19 mouse cellular contexts compared by ENCODE assay signal in the genomic region with DNA sequence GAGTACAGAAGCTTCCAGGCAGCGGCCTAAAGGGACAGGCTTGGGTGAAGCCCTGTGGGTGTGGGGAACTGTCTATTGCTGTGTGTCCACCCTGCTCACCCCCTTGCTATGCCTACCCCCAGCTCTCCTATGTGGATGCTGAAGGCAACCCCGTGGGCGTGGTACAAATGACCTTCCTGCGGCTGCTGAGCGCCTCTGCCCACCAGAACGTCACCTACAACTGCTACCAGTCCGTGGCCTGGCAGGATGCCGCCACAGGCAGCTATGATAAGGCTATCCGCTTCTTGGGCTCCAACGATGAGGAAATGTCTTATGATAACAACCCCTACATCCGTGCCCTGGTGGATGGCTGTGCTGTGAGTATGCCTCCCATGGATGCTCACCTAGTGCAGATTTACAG. TPM values are rescaled to one million over a fixed set of nuclear protein-coding genes. Genes with fewer than 3 reads are reported as not detected.
A peak's percentile ranks its signal among the peaks of the same experiment; 100 is the strongest.
DNase-seq lines count a peak whose midpoint lies in the region; ATAC-seq and TF ChIP-seq lines count a peak whose summit lies in the region.
"Had no signal": no experiment of that assay in that cellular context is flagged by ENCODE, and none has a peak within 500 bp of the region (broad histone marks: within the 10 kb centered on the region; RNA-seq: fewer than 3 reads in every experiment).

No protein-coding gene starts in this region.

- intact Hi-C loops in heart, postnatal 10 days (cut with DNase I), result no loop called here

- peaks cover 35% of the 10 kb centered on the region for H3K79me2 ChIP-seq in MEL (ENCODE audit: control insufficient read depth, insufficient read depth, low read length, poor library complexity)

- H3K9me3 ChIP-seq in heart, embryonic 10.5 days, result no peaks in the 10 kb centered on the region
- H3K9me3 ChIP-seq in MEL (replicated peaks; ENCODE audit: insufficient read depth, low read length), result no peaks in the 10 kb centered on the region
- H3K9me3 ChIP-seq in midbrain, embryonic 11.5 days (ENCODE audit: control insufficient read depth, low read length), result no peaks in the 10 kb centered on the region
- H3K9me3 ChIP-seq: embryonic facial prominence, embryonic 15.5 days; midbrain, embryonic 13.5 days had no signal

- ATAC-seq in erythroid progenitor cell, adult 5-6 weeks (replicated peaks; ENCODE audit: low FRiP score, poor library complexity, severe bottlenecking), result peak; percentile 73
- ATAC-seq in megakaryocyte, adult 5-6 weeks (ENCODE audit: poor library complexity, severe bottlenecking), result peak; percentile 45; the same call in 1 of the 2 replicates
- ATAC-seq in midbrain, embryonic 11.5 days (ENCODE audit: low FRiP score), result no peak
- ATAC-seq: forebrain, embryonic 14.5 days; hindbrain, postnatal 0 days; midbrain, embryonic 13.5 days; Patski had no signal

- 0 out of 2 replicates have a peak overlapping the region, but pooled peaks have one; percentile 36 for H3K27ac ChIP-seq in heart, embryonic 10.5 days
- H3K27ac ChIP-seq in MEL (ENCODE audit: control insufficient read depth, low read depth, low read length), result peak overlapping the region; percentile 98
- H3K27ac ChIP-seq in midbrain, embryonic 11.5 days (ENCODE audit: low read depth, low read length), result no peak overlapping the region
- H3K27ac ChIP-seq: embryonic facial prominence, embryonic 15.5 days; hindbrain, postnatal 0 days; midbrain, embryonic 13.5 days had no signal

- no peak for DNase-seq in heart, embryonic 10.5 days (ENCODE audit: low spot score)
- DNase-seq in heart, postnatal 10 days, result no peak
- DNase-seq in MEL (ENCODE audit: low read depth, low spot score), result peak; percentile 90
- no peak for DNase-seq in adrenal gland, postnatal 14 days
- DNase-seq in layer of hippocampus, adult 8-10 months (ENCODE audit: low spot score in 2 of 2), result no peak
- no peak for DNase-seq in midbrain, embryonic 11.5 days (ENCODE audit: low spot score, missing footprints)
- DNase-seq: cerebellum, adult 8-10 months; kidney, adult 8-10 months had no signal

- H3K4me2 ChIP-seq in midbrain, embryonic 11.5 days, result no peak overlapping the region
- H3K4me2 ChIP-seq: embryonic facial prominence, embryonic 15.5 days; midbrain, embryonic 13.5 days had no signal

- peak overlapping the region; percentile 82 for H3K9ac ChIP-seq in MEL (ENCODE audit: control insufficient read depth, low read depth, low read length, poor library complexity, severe bottlenecking)
- no peak overlapping the region for H3K9ac ChIP-seq in midbrain, embryonic 11.5 days (ENCODE audit: low read length)
- H3K9ac ChIP-seq: embryonic facial prominence, embryonic 15.5 days; midbrain, embryonic 13.5 days had no signal

- TF ChIP-seq POLR2A in MEL (IDR thresholded peaks at IDR 0.05; ENCODE audit: control insufficient read depth in 1 of 2, insufficient read depth in 1 of 2, low read depth in 1 of 2, low read length in 2 of 2, poor library complexity in 1 of 2), result peak; percentile 41 to 72; a peak in 2 of 4 replicates

- no peaks in the 10 kb centered on the region for H3K27me3 ChIP-seq in heart, embryonic 10.5 days (ENCODE audit: insufficient read depth, poor library complexity, severe bottlenecking)
- H3K27me3 ChIP-seq in MEL (ENCODE audit: control insufficient read depth in 1 of 2, insufficient read depth in 2 of 2, low read length in 2 of 2), result no peaks in the 10 kb centered on the region
- H3K27me3 ChIP-seq in midbrain, embryonic 11.5 days (ENCODE audit: control insufficient read depth, insufficient read depth, low read length), result no peaks in the 10 kb centered on the region
- H3K27me3 ChIP-seq: embryonic facial prominence, embryonic 15.5 days; midbrain, embryonic 13.5 days; Patski had no signal

- WGBS in heart, embryonic 10.5 days, result 80% methylated on average over 11 of the region's 11 CpGs
- 95% methylated on average over 11 of the region's 11 CpGs for WGBS in midbrain, embryonic 11.5 days

- peak; percentile 84 to 97 for TF ChIP-seq EP300 in MEL (IDR thresholded peaks at IDR 0.05; ENCODE audit: low read depth in 1 of 2, low read length in 2 of 2)

- H3K4me1 ChIP-seq in heart, embryonic 10.5 days, result peaks cover 20% of the 10 kb centered on the region
- peaks cover 5 to 52% of the 10 kb centered on the region in 2 experiments for H3K4me1 ChIP-seq in MEL (ENCODE audit: control insufficient read depth in 1 of 2, insufficient read depth in 2 of 2, low read length in 2 of 2)
- H3K4me1 ChIP-seq in midbrain, embryonic 11.5 days (ENCODE audit: control insufficient read depth, insufficient read depth, low read length), result no peaks in the 10 kb centered on the region

- no peak for TF ChIP-seq RAD21 in MEL (IDR thresholded peaks at IDR 0.05; ENCODE audit: low read depth, low read length)

- H3K36me3 ChIP-seq in heart, embryonic 10.5 days, result peaks cover 75% of the 10 kb centered on the region
- peaks cover 3 to 55% of the 10 kb centered on the region in 2 experiments; a peak in 3 of 4 replicates for H3K36me3 ChIP-seq in MEL (ENCODE audit: control insufficient read depth in 1 of 2, insufficient read depth in 2 of 2, low read length in 2 of 2)
- no peaks in the 10 kb centered on the region for H3K36me3 ChIP-seq in midbrain, embryonic 11.5 days (ENCODE audit: control insufficient read depth, insufficient read depth, low read length)

- no peak overlapping the region for H3K4me3 ChIP-seq in heart, embryonic 10.5 days
- H3K4me3 ChIP-seq in MEL (ENCODE audit: control insufficient read depth in 1 of 2, insufficient read depth in 1 of 2, low read depth in 2 of 2, low read length in 2 of 2), result peak overlapping the region; percentile 50 to 67
- H3K4me3 ChIP-seq in midbrain, embryonic 11.5 days (ENCODE audit: low read depth, low read length), result no peak overlapping the region
- H3K4me3 ChIP-seq: embryonic facial prominence, embryonic 15.5 days; midbrain, embryonic 13.5 days had no signal

- no peak for TF ChIP-seq CTCF in MEL (IDR thresholded peaks at IDR 0.05 in 2 of 3, conservative IDR thresholded peaks at IDR 0.05 in 1 of 3; ENCODE audit: control insufficient read depth in 1 of 3, insufficient read depth in 1 of 3, low read depth in 2 of 3, low read length in 3 of 3, poor library complexity in 1 of 3, severe bottlenecking in 1 of 3)

TF ChIP-seq in MEL, 35 proteins besides CTCF, POLR2A, EP300 and RAD21 (continues in another document):
- TF ChIP-seq USF1 (IDR thresholded peaks at IDR 0.05; ENCODE audit: low read depth, low read length), result no peak
- no peak for TF ChIP-seq MAFK (IDR thresholded peaks at IDR 0.05; ENCODE audit: borderline replicate concordance, low read depth, low read length)
- TF ChIP-seq RCOR1 (IDR thresholded peaks at IDR 0.05; ENCODE audit: low read depth, low read length), result peak; percentile 50; the same call in 1 of the 2 replicates
- TF ChIP-seq ZKSCAN1 (IDR thresholded peaks at IDR 0.05; ENCODE audit: low read depth, low read length), result no peak
- TF ChIP-seq SIN3A (IDR thresholded peaks at IDR 0.05; ENCODE audit: low read length), result peak; percentile 92
- TF ChIP-seq NRF1 (IDR thresholded peaks at IDR 0.05; ENCODE audit: insufficient read depth, low read depth, low read length, poor library complexity, severe bottlenecking), result no peak
- TF ChIP-seq CHD1 (IDR thresholded peaks at IDR 0.05; ENCODE audit: low read depth, low read length), result peak; percentile 46; the same call in 1 of the 2 replicates
- peak; percentile 93 for TF ChIP-seq TBP (IDR thresholded peaks at IDR 0.05; ENCODE audit: low read depth, low read length)
- TF ChIP-seq TAL1 (IDR thresholded peaks at IDR 0.05; ENCODE audit: low read length), result peak; percentile 52
- peak; percentile 23; the same call in 1 of the 2 replicates for TF ChIP-seq BHLHE40 (IDR thresholded peaks at IDR 0.05; ENCODE audit: borderline replicate concordance, low read depth, low read length)
- peak; percentile 91 for TF ChIP-seq ETS1 (IDR thresholded peaks at IDR 0.05; ENCODE audit: low read depth, low read length)
- no peak for TF ChIP-seq CHD2 (IDR thresholded peaks at IDR 0.05; ENCODE audit: low read length)
- TF ChIP-seq ELF1 (IDR thresholded peaks at IDR 0.05; ENCODE audit: low read depth, low read length), result 0 out of 2 replicates have a peak, but pooled peaks have one; percentile 14
- TF ChIP-seq MYC (IDR thresholded peaks at IDR 0.05; ENCODE audit: low read depth, low read length), result peak; percentile 31; the same call in 1 of the 2 replicates
- no peak for TF ChIP-seq POLR2AphosphoS5 (IDR thresholded peaks at IDR 0.05; ENCODE audit: borderline replicate concordance, low read depth, low read length)
- TF ChIP-seq E2F4 (IDR thresholded peaks at IDR 0.05; ENCODE audit: borderline replicate concordance, low read depth, low read length), result no peak
- TF ChIP-seq JUND (IDR thresholded peaks at IDR 0.05; ENCODE audit: low read depth, low read length), result no peak
- no peak for TF ChIP-seq ZNF384 (IDR thresholded peaks at IDR 0.05; ENCODE audit: low read depth, low read length)
- no peak; the same call in none of the 2 replicates for TF ChIP-seq POLR2AphosphoS2 (IDR thresholded peaks at IDR 0.05; ENCODE audit: low read length)
- no peak for TF ChIP-seq ZC3H11A (IDR thresholded peaks at IDR 0.05; ENCODE audit: low read depth, low read length)
- TF ChIP-seq NELFE (IDR thresholded peaks at IDR 0.05; ENCODE audit: low read depth, low read length), result peak; percentile 54
- no peak; the same call in 1 of the 2 replicates for TF ChIP-seq HCFC1 (IDR thresholded peaks at IDR 0.05; ENCODE audit: low read depth, low read length)
- TF ChIP-seq MEF2A (IDR thresholded peaks at IDR 0.05; ENCODE audit: extremely low read depth, insufficient replicate concordance, low read depth, low read length, poor library complexity, severe bottlenecking), result no peak
- peak; percentile 84 for TF ChIP-seq TCF12 (IDR thresholded peaks at IDR 0.05; ENCODE audit: low read depth, low read length)
- no peak for TF ChIP-seq USF2 (IDR thresholded peaks at IDR 0.05; ENCODE audit: borderline replicate concordance in 1 of 2, insufficient read depth in 1 of 2, low read depth in 1 of 2, low read length in 2 of 2)

RNA-seq across cellular contexts. Expression of gene Fcnb, which starts 52.2 kb away (rescaled TPM):
- polyA plus RNA-seq in heart, embryonic 10.5 days (2016; fragmentation: Nextera tagmentation; extraction: Ambion mirVana), result not detected in 2 replicates
- not detected for total RNA-seq in heart, postnatal 10 days (2021)
- not detected in 2 replicates for total RNA-seq in MEL (2012; rRNA removed)
- not detected for polyA plus RNA-seq in MEL (2012; ENCODE audit: insufficient read depth in 1 of 2, insufficient read length in 2 of 2, low read depth in 1 of 2, low replicate concordance in 2 of 2, missing spikeins in 1 of 2)
- 101 and 177 TPM in 2 replicates for total RNA-seq in erythroid progenitor cell, adult 5-6 weeks (2015; ENCODE audit: low replicate concordance)
- total RNA-seq in erythroid progenitor cell, adult 5-6 weeks (2017; ENCODE audit: low replicate concordance), result 56.2 and 62.5 TPM in 2 replicates
- total RNA-seq in megakaryocyte, adult 5-6 weeks (2015), result 121 and 124 TPM in 2 replicates
- total RNA-seq in megakaryocyte, adult 5-6 weeks (2017), result 79.0 and 92.1 TPM in 2 replicates
- total RNA-seq in adrenal gland, postnatal 14 days (2021), result 0.33 TPM in 1 of 2 replicates, not detected in the other
- total RNA-seq in layer of hippocampus, adult 8-10 months (2022), result not detected
- polyA plus RNA-seq in midbrain, embryonic 11.5 days (2014; fragmentation: Nextera tagmentation; extraction: Ambion mirVana), result 0.15 and 0.32 TPM in 2 replicates
- total RNA-seq: CH12.LX; hindbrain, postnatal 0 days; left cerebral cortex, postnatal 10 days; liver, adult 2 months had no signal
- polyA plus RNA-seq: forebrain, embryonic 14.5 days; heart, postnatal 0 days; hindbrain, postnatal 0 days; liver, adult 2 months; midbrain, embryonic 13.5 days; Patski had no signal

Comparison
In these comparisons a context has a peak if more than half of its experiments do, and no peak if none do; other contexts are left out.
1. H3K4me3 ChIP-seq: peak in MEL (2 of 2); none in heart, embryonic 10.5 days (single experiment) and midbrain, embryonic 11.5 days (single experiment).
2. RNA of gene Fcnb, which starts 52.2 kb away (total RNA-seq): 79.0 to 124 TPM in megakaryocyte, adult 5-6 weeks and 56.2 to 177 TPM in erythroid progenitor cell, adult 5-6 weeks; 0.33 TPM in adrenal gland, postnatal 14 days, not detected in heart, postnatal 10 days, not detected in MEL and not detected in layer of hippocampus, adult 8-10 months; every median in the first group is over 10 times any median in the second.